Mouse (Mus musculus) ES-Bruce4 (cell line): ENCODE results near the gene Foxo3.

Experiments used
- CTCF ChIP-seq: IDR thresholded peaks from one replicate; pipeline ENCODE4 v1.8.1; 2011; ENCODE audit warnings: low read depth, low read length
- POLR2A ChIP-seq: IDR thresholded peaks from one replicate; pipeline ENCODE4 v1.8.1; 2011; ENCODE audit warnings: low read length; ENCODE audit not compliant: insufficient read depth

GRCm38 (mm10) chr10:42299426-42299825, 22.9 kb upstream of the Foxo3 start:
- TF ChIP-seq POLR2A (no peak), CTCF (no peak)
